In the genomic region with DNA sequence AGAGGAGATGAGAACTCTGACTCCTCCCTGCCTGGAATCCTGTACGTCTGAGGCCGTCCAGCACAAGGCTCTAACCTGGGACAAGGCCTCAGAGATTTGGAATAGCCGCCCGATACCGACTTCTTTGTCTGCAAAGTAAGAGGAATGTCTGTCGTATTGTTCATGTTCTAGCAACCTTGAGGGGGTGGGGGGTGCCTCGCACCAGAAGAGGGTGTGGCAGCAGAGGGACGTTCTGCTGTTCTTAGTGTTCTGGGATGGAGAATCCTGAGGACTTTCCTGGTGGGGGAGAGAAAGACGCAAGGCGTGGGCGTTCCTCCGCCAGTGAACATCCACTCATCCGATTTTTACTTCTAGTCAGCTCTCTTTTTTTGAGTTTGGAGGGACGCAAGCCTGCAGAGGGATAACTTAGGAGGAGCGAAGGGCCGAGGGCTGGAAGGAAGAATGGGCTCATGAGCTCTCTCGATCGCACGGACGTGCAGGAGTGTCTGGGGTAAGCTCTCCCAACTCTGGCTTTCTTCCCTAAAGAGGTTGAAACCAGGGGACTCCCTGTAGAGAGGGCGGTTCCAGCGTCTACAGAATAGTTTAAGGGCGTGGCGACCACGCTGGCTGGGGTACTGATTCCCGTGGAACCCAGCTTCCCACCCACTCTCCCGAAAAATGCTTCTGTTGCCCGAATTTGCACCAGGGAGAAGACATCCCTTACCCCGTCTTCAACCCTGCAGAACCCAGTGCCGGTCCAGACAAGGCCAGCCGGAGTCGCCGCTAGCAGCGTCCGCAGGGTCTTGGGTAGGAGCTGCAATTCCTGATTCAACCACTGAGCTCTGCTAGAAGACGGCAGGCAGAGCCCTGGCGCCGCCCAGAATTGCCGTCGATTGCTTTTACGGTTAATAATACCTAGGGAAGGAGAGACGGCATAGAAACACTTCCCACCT, we compare ENCODE assay signal across 8 mouse cellular contexts. TPM values are rescaled to one million over a fixed set of nuclear protein-coding genes. Genes with fewer than 3 reads are reported as not detected.
DNase-seq lines count a peak whose midpoint lies in the region; ATAC-seq and TF ChIP-seq lines count a peak whose summit lies in the region.

Gene Islr (minus strand): TSS at position 791 of the 932 bp plus-strand sequence.
Gene Islr2 (minus strand): TSS at position 804 of the 932 bp plus-strand sequence.

- peak within 1 kb of the TSS; percentile 68 for H3K4me2 ChIP-seq in intestine, postnatal 0 days (replicated peaks; ENCODE audit: low read depth)
- peak within 1 kb of the TSS; percentile 64 for H3K4me2 ChIP-seq in limb, embryonic 13.5 days (replicated peaks)
- H3K4me2 ChIP-seq in midbrain, embryonic 13.5 days (replicated peaks): peak within 1 kb of the TSS; percentile 65

- H3K36me3 ChIP-seq in intestine, postnatal 0 days (ENCODE audit: control insufficient read depth, insufficient read depth): no peaks in the 10 kb centered on the region
- H3K36me3 ChIP-seq in limb, embryonic 13.5 days: no peaks in the 10 kb centered on the region
- H3K36me3 ChIP-seq in midbrain, embryonic 13.5 days: no peaks in the 10 kb centered on the region
- no peaks in the 10 kb centered on the region for H3K36me3 ChIP-seq in splenic B cell, adult 2 months (ENCODE audit: control insufficient read depth, insufficient read depth, low read length, poor library complexity, severe bottlenecking)

- ATAC-seq in intestine, postnatal 0 days: peak; percentile 75
- ATAC-seq in limb, embryonic 13.5 days (ENCODE audit: low FRiP score, low read depth): peak; percentile 84; the same call in 1 of the 2 replicates
- ATAC-seq in midbrain, embryonic 13.5 days: peak; percentile 69

- peak within 1 kb of the TSS; percentile 11; the same call in 1 of the 2 replicates for H3K9ac ChIP-seq in intestine, postnatal 0 days (ENCODE audit: low read depth, low read length)
- H3K9ac ChIP-seq in limb, embryonic 13.5 days: peak within 1 kb of the TSS; percentile 32; the same call in 1 of the 2 replicates
- peak within 1 kb of the TSS; percentile 80 for H3K9ac ChIP-seq in midbrain, embryonic 13.5 days (replicated peaks)

- no peaks in the 10 kb centered on the region for H3K9me3 ChIP-seq in intestine, postnatal 0 days (ENCODE audit: control insufficient read depth)
- H3K9me3 ChIP-seq in limb, embryonic 13.5 days: no peaks in the 10 kb centered on the region
- H3K9me3 ChIP-seq in midbrain, embryonic 13.5 days: no peaks in the 10 kb centered on the region

- peak; percentile 36 to 65 for DNase-seq in spleen, adult 18-20 months
- DNase-seq in spleen, adult 12 weeks (ENCODE audit: low spot score): no peak
- DNase-seq in embryo, embryonic 11.5 days (ENCODE audit: low read depth, low spot score): peak; percentile 64
- peak; percentile 78 to 82 for DNase-seq in heart, adult 18-20 months
- DNase-seq in splenic B cell, adult 2 months (ENCODE audit: low read depth, low spot score): peak; percentile 85

- WGBS in intestine, postnatal 0 days: 3% methylated on average over 42 of the region's 42 CpGs
- 3% methylated on average over 42 of the region's 42 CpGs for WGBS in limb, embryonic 13.5 days
- WGBS in midbrain, embryonic 13.5 days: 1% methylated on average over 42 of the region's 42 CpGs

- H3K4me3 ChIP-seq in intestine, postnatal 0 days (ENCODE audit: low read depth, low read length): peak within 1 kb of the TSS; percentile 44
- peak within 1 kb of the TSS; percentile 42 for H3K4me3 ChIP-seq in limb, embryonic 13.5 days
- peak within 1 kb of the TSS; percentile 49 for H3K4me3 ChIP-seq in midbrain, embryonic 13.5 days (replicated peaks)

- peak; percentile 72 for TF ChIP-seq CTCF in intestine, postnatal 0 days (IDR thresholded peaks at IDR 0.05; ENCODE audit: low read depth)

- H3K27me3 ChIP-seq in intestine, postnatal 0 days (replicated peaks; ENCODE audit: control insufficient read depth, insufficient read depth, low read length): peaks cover 53% of the 10 kb centered on the region
- H3K27me3 ChIP-seq in limb, embryonic 13.5 days: peaks cover 67% of the 10 kb centered on the region
- peaks cover 57% of the 10 kb centered on the region for H3K27me3 ChIP-seq in midbrain, embryonic 13.5 days
- no peaks in the 10 kb centered on the region for H3K27me3 ChIP-seq in splenic B cell, adult 2 months (ENCODE audit: control insufficient read depth, insufficient read depth, low read length, poor library complexity, severe bottlenecking)

- no peaks in the 10 kb centered on the region for H3K4me1 ChIP-seq in intestine, postnatal 0 days (replicated peaks; ENCODE audit: control insufficient read depth, insufficient read depth, low read length)
- peaks cover 50% of the 10 kb centered on the region for H3K4me1 ChIP-seq in limb, embryonic 13.5 days
- H3K4me1 ChIP-seq in midbrain, embryonic 13.5 days (replicated peaks): peaks cover 70% of the 10 kb centered on the region

- H3K27ac ChIP-seq in intestine, postnatal 0 days (ENCODE audit: low read depth, low read length): no peak within 1 kb of the TSS
- H3K27ac ChIP-seq in limb, embryonic 13.5 days: no peak within 1 kb of the TSS
- peak within 1 kb of the TSS; percentile 93 for H3K27ac ChIP-seq in midbrain, embryonic 13.5 days

RNA-seq across cellular contexts. Expression of gene Islr, which starts in this region (rescaled TPM):
- 10 to 100 TPM; 19.2 to 19.8 TPM for total RNA-seq in heart, adult 18-20 months (2021)
- polyA plus RNA-seq in intestine, postnatal 0 days (2015; fragmentation: Nextera tagmentation; extraction: Ambion mirVana): 26.9 and 29.6 TPM in 2 replicates
- 207 and 210 TPM in 2 replicates for polyA plus RNA-seq in limb, embryonic 13.5 days (2015; fragmentation: Nextera tagmentation; extraction: Ambion mirVana)
- polyA plus RNA-seq in midbrain, embryonic 13.5 days (2015; fragmentation: Nextera tagmentation; extraction: Ambion mirVana): 21.4 and 25.3 TPM in 2 replicates

RNA-seq across cellular contexts. Expression of gene Islr2, which starts in this region (rescaled TPM):
- total RNA-seq in heart, adult 18-20 months (2021): 1 to 10 TPM in 1 of 2 experiments, under 1 TPM in 1; 0.42 to 1.7 TPM
- polyA plus RNA-seq in intestine, postnatal 0 days (2015; fragmentation: Nextera tagmentation; extraction: Ambion mirVana): 0.27 and 0.35 TPM in 2 replicates
- 2.0 and 2.1 TPM in 2 replicates for polyA plus RNA-seq in limb, embryonic 13.5 days (2015; fragmentation: Nextera tagmentation; extraction: Ambion mirVana)
- polyA plus RNA-seq in midbrain, embryonic 13.5 days (2015; fragmentation: Nextera tagmentation; extraction: Ambion mirVana): 36.8 and 51.7 TPM in 2 replicates

Comparison
In these comparisons a context has a peak if more than half of its experiments do, and no peak if none do; other contexts are left out.
1. RNA of gene Islr2 (polyA plus RNA-seq): 36.8 to 51.7 TPM in midbrain, embryonic 13.5 days; 2.0 to 2.1 TPM in limb, embryonic 13.5 days and 0.27 to 0.35 TPM in intestine, postnatal 0 days; every median in the first group is over 10 times any median in the second.
2. H3K9ac ChIP-seq: peak in every context shown above with its lines; median percentile 80 in midbrain, embryonic 13.5 days; 32 in limb, embryonic 13.5 days; 11 in intestine, postnatal 0 days.
3. Peak in every context shown above with its lines, with median percentiles within 50 percentile points of each other: ATAC-seq, H3K4me2 ChIP-seq and H3K4me3 ChIP-seq.